Mouse (Mus musculus) urinary bladder, adult 2 months (tissue): ENCODE measurements around the gene Mul1. TPM values are rescaled to one million over a fixed set of nuclear protein-coding genes. Genes with fewer than 3 reads are reported as not detected.
"Not testable (repeated sequence)": the region's sequence is repeated elsewhere in the genome, so short reads cannot be mapped to it uniquely, and the experiment has no call there.

Source experiments
- DNase-seq: peaks from one replicate; pipeline ENCODE4 v3.0.0; 2022; ENCODE audit warnings: low spot score
- polyA plus RNA-seq: library from polyadenylated mRNA; depleted of rRNA; stranded (reverse); fragments of >200 nt; gene quantifications from 2 replicates; pipeline ENCODE4 v1.2.3, GENCODE M21; 2012; rRNA removed

The Mul1 gene
- 12.9 and 17.8 TPM in 2 replicates for polyA plus RNA-seq

DNA sequence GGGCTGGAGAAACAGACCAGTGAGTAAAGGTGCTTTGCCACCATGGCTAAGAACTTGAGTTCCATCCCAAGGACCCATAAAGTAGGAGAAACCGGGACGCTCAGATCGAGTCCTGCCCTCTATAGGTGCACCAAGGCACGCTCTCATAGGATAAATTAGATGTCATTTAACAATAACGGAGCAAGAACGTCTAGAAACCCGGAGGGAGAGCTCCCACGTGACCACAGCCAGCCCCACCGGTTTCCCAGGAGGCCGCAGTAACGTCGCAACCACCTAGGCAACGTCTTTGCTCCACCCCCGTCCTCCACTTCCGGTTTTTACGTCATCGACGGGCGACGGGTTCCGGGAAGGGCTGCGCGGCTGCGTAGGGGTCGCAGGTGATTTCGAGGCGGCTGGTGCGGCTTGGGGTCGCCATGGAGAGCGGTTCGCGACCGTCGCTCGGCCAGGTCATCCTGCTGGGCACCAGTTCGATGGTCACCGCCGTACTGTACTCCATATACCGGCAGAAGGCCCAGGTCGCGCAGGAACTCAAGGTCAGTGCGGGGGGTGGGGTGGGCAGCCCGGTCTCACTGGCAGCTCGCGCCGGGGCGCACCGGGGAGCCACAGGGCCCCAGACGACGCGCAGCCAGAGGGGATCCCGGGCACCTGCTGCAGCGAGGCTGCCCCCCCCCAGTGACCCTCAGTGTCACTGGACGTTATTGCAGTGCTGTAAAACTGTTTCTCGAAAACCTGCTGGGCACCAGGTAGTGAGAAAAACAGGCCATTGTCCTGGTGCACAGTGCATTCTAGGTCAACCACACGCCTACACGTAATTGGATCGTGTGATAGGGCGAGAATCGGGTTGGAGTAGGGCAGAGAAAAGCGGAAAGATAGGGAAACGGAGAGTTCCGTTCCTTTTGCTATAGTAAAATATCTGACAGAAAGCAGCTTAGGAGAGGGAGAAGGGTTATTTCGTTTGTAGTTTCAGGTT is at the start of gene Mul1:
TSS of gene Mul1 (plus strand) at position 325 of the 970 bp plus-strand sequence.
- peak; percentile 91 for DNase-seq

DNA sequence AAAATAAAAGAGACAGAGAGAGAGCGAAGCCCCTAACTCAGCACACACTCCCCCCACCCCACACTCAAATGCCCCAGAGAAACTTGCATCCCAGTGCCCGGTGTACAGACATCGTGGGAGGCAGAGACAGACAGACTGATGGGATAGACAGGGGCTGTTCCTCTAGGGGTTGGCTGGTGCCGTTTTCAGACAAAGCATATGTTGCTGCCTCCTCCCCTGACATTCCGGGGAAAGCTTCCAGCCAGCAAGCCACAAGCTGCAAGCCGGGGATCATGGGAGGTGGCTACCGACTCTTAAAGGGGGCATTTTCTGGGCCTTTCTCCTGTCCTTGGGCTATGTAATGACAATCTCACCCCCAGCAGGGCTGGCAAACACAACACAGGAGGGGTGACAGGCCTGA is 40.8 kb upstream of the Mul1 start:
- DNase-seq, result no peak

DNA sequence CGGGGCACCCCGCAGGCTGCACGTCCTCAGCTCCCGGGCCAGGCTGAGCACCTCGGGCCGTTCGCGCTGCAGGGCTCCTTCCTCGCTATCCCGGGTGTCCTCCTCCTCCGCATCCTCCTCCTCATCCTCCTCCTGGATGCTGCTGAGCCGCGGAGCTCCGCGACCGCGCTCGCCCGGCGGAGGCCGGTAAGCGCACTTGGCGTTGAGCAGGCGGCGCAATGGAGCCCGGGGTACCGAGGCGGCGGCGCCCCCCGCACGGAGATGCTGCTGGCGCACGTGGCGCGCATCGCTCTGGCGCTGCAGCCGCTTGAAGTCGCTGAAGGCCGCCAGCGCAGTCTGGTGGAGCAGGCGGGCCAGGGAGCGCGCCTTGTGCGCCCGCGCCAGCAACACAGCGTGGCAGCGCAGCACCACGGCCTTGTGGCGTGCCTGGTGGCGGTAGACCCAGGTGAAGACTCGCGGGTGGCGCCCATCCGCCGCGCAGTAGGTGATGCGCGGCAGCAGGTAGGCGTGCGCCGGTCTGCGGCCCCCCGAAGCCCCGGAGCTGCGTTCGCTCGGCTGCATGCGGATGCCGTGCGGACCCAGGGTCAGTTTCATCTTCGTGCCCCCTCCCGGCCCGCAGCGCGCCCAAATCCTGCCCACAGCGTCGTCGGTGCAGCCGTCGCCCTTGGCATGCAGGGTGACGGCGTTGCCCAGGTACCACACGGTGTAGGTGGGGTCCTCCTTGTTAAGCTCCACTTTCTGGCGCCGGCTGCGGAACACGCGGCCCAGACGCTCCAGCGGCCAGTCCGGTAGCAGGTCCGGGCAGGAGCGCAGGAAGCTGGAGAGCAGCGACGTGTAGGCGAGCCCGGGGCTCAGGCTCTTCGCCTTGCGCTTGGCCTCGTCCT is 39.1 kb upstream of the Mul1 start:
- DNase-seq, result no peak

DNA sequence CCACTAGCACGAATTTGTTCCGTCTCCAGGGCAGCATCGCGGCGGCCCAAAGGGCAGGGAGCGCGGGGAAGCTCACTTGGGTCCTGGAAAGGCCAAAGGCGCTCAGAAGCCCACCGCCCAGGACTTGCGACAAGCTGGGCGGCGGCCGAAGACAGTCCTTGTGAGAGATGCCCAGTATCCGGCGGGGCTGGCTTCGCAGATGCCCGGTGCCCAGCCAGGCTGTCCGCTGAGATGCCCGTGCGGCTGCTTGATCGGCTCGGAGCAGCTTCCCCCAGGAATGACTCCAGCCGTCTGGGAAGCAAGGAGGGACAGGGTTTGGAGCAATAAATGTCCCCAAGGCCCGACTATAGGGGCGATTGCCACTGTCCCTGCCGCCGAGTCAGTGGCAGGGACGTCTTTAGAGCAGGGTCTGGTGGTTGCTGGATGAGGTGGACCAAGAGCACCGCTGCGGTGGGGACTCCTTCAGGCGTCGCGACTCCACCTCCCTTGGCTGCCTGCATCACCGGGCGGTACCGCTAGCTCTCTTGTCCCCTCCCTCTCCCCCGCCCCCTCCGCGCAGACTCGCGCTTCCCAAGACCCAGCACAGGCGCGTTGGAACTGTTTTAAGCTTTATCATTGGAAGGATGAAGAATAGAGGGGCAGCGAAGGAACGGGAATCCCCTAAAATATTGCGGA is 38.4 kb upstream of the Mul1 start, which contains the start of gene Fam43b:
TSS of gene Fam43b (minus strand) at position 558 of the 675 bp plus-strand sequence.
- no peak for DNase-seq

DNA sequence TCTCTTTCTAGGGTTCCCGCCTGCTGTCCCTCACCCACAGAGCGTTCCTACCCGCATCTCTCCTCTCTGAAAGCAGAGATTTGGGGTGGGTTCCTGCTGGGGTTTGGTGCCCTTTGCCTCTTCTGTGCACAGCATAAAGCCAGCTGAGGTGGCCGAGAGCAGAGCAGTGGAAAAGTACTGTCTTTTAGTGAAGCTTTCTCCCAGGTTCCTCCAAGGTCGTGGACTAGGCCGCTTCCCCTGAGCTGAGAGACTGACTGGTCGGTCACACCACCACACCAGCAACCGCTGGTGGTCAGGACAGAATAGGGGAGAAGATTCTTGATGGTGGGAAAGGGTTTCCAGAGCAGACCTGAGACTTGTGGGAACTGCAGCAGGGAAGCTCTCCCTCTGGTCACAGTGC is 37.8 kb upstream of the Mul1 start:
- no peak for DNase-seq

DNA sequence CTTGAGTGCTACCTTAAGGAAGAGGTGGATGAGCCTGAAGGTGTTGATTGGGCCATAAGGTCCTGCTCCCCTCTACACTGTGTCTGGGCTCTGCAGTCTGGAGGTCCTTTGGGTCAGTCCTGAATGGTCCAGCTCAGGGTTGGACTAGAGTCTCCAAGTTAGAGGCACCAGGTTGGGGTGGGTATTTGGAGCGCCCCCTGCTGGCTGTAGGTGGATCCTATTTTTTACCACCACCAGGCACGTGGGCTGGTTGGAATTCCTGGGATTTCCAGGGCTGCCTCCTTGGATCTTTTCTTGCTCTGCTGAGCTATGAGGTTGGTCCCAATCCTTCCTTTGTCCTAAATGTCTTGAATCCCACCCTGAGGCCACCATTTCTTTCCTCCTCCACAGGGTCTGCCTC is 29.7 kb upstream of the Mul1 start:
- DNase-seq, result no peak

DNA sequence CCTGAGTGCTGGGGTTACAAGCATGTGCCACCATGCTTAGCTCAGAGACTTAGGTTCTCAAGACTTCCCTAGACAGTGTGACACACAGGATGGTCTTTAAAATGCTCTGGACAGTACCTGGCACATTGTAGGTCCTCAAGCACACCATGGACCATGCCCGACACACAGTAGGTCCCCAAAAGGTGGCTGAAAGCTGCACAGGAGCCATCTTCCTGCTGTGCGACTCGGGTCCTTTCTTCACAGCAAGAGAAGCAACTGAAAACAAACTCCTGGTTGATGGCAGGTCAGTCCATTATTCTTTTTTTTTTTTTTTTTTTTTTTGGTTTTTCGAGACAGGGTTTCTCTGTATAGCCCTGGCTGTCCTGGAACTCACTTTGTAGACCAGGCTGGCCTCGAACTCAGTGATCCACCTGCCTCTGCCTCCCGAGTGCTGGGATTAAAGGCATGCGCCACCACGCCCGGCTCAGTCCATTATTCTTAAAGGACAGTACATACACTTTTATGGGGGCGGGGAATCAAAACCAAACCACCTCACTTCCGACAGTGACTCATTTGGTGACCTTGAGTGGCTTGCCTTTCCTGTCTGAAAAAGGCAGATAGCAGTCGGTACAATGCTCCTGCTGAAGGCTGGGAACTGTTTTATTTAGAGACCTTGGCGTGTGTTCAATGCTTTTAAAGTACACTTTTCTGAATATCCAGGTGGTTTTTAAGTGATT is 26.8 kb upstream of the Mul1 start:
- DNase-seq, result no peak

DNA sequence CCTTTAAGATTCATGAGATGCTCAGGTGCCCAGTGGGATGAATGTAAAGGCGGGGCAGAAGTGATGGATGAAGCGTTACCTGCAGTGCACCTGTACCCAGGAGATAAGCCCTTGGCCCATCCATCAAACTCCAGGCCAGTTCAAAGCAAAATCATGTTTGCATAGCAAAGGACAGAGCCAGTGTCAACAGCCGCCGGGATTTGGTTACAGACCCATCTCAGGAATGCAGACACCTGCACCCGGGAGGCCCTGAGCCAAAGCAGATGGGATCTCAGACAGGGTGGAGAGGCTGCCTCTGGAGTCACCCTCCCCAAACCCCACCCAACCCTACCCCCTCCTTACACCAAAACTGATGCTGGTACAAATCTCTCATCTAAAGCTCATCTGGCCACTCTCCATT is 23.5 kb upstream of the Mul1 start:
- no peak for DNase-seq

DNA sequence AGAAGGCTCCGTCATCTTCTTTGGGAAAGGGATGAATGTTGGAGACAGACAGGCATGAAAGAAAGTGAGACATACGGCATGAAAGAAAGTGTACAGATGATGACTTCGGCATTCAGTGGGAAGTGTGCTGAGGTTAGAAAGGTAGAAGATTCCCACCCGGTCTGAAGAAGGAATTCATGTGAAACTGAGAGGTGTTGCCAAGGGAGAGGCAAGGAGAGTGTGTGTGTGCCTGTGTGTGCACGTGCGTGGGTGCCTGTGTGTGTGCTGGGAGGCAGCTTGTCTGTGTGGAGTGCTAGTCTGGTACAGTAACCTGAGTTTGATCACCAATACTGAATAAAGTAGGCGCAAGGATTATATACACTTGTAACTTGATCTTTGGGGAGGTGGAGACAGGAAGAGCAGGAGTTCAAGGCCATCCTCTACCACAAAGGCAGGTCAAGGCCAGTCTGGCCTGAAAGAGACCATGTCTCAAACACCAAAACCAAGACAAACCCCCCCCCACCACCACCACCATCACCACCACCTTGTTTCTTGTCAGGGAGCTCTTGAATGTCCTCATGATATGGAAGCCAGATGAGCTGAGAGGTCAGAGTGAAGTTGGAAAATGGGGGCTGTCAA is 22.9 kb upstream of the Mul1 start:
- no peak for DNase-seq

DNA sequence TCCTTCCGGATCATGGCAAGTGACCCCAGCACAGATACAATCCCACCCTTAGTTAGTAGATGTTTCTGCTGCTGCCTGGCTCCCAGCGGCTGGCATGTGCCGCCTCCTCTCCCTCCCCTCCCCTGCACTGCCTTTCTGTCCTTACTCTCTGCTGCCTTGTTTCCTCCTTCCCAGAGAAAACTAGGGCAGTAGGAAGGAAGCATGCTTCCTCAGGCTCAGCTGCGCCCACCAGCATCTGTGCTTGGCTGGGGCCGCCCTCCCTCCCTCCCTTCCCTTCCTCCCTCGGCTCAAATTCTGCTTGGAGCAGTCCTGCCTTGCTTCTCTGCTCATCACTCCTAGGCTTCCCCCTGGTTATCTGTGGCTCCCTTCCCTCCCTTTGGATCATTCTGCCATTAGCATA is 19.7 kb upstream of the Mul1 start:
- no peak for DNase-seq

DNA sequence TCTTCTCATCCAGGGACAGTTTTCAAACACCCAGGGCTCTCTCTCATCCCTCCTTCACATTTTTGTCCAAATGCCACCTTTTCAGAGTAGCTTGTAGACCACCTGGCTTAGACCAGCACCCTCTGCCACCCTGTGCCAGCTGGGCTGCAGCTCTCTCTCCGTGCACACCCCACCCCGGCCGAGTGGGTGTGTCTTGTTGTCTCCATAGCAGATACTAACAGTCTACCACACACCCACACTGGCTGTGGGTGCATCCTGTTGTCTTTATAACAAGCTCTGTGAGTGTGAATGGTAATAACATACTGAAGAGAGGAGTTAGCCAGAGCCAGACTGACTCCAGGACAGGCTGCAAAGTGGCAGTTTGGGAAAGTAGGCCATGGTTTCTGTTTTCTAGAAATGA is 18.5 kb upstream of the Mul1 start:
- no peak for DNase-seq

DNA sequence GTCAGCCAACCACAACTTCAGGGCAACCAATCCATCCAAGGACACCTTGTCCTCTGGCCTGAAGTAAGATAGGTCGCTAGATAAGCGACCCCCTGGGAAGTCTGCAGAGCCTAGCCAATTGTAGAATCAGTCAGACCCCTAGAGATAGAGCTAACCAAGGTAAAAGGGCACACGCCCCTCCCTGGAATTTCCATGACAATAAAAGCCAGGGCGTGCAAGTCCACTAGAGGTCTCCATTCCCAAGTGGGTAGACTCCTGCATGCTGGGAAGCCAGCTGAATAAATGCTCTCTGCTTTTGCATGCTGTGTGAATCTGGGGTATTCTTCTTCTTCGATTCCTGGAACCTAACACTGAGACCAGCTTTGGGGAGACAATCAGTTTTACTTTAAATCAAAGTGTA is 18.1 kb upstream of the Mul1 start:
- DNase-seq, result no peak

DNA sequence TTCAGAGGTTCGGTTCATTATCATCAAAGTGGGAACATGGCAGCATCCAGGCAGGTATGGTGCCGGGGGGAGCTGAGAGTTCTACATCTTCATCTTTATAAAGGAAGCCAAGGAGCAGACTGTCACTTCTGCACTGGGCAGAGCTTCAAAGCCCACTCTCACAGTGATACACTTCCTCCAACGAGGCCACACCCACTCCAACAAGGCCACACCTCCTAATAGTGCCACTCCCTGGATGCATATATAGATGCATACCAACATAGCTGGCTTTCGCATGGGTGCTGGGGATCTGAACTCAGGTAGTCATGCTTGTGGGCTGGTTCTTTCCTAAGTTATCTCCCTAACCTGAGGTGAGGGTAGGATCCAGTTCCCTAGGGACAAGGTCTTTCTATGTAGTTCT is 16.6 kb upstream of the Mul1 start:
- no peak for DNase-seq

DNA sequence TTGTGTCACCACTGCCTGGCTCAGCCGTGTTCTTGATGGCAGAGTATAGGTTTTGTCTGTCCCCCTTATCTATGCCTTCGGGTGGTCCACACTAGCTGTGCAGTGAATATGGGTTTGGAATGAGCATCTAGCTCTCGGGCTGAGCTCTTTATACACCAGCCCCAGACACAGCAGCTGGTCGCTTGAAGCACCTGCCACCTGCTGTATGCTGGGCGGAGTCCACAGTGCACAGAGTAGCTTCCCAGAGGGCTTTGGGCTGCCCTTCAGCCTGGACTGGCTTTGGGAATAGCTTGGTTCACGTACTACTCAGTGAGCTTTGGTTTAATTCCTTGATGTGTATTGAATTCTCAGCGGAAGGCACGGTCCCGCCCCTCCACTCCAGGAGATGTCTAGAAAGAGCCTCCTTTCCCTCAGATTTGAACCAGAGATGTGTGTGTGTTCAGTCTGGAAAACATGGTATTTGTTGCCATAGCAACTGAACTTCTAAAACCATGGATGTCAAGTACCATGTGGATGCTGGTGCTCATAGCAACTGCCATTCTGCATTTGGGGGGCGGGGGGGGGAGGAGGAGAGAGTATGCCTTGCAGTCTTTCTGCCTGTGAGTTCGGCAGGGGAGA is 16.0 kb upstream of the Mul1 start:
- DNase-seq, result no peak

DNA sequence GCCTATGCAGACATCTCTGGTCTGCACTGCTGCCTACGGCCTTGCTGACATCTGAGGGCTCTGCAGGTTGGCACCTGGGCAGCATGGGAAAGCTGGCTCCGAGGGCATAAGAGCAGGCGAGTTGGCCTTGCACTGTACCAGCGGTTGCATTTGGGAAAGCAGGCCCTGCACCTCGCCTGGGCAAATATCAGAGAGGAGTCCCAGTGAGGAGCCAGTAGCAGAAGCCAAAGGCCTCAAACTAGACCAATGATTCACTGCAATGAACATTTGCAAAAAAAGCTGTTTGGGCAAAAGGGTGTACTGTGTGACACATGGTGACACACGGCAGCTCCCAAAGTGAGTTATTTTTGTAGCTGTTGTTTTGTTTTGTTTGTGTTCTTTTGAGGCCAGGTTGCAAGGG is 9.4 kb upstream of the Mul1 start:
- DNase-seq, result no peak

DNA sequence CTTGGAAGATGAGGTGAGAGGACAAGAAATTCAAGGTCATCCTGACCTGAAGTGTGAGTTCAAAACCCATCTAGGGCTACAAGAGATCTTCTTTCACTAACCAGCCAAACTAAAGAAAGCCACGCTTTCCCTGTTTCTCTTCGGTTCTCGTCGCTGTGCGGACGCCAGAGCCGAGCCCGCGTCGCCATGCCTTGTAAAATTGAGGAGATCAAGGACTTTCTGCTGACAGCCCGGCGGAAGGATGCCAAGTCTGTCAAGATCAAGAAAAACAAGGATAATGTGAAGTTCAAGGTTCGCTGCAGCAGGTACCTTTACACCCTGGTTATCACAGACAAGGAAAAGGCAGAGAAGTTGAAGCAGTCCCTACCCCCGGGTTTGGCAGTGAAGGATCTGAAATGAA is 8.9 kb upstream of the Mul1 start:
- DNase-seq, result not testable (repeated sequence)

DNA sequence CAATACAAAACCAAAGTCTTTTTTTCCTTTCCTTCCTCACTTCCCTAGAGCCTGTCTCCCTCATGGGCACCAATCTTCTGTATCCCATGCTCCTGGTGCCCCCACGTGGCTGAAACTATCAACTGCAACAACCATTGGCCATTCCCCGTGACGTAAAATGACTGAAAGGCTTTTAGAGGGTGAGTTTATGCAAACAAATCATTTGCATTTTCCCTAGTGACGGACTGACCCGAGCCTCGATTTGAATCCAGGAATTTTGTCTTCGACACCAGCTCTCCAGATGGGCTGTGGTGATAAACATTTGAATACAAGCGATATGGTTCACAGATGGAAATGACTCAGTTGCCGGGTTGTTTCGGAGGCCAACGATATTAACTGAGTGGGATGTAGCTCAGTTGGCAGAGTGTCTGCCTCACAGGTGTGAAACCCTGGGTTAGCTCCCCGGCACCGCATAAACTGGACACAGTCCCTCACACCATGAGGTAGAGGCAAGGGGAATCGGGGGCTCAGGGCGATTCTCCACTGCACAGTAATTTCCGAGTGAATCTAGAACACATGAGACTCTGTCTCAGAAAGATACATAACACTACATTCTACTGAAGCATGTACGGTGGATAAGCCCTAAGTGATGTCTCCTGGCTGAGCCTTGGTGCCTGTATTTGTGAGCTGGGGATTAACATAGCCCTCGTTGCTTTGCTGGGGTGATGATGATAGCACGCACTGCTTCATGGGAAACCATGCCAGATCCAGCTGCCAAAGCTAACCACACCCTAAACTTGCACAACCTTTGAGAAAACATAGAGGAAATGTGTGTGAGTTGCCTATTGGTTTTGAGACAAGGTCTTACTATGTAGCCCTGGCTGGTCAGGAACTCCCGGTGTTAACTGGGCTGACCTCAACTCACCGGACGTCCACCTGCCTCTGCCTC is 7.4 kb upstream of the Mul1 start:
- DNase-seq, result peak; percentile 59

DNA sequence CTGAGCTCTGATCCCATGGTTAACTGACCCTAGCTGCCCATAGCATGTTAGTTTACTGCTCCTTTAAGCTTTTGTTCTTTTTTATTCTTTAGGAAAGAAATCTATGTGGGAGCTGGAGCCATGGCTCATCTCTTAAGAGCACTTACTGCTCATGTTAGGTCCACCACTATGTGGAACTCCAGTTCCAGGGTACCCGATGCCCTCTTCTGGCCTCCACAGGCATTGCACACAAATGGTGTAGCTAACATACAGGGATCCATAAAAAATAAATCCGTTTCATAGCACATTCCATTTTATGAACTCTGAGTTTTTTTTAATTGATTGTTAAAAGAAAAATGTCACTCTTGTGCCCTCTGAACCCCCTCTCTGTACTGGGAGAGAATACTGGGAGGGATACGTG is 4.7 kb upstream of the Mul1 start:
- DNase-seq, result no peak

DNA sequence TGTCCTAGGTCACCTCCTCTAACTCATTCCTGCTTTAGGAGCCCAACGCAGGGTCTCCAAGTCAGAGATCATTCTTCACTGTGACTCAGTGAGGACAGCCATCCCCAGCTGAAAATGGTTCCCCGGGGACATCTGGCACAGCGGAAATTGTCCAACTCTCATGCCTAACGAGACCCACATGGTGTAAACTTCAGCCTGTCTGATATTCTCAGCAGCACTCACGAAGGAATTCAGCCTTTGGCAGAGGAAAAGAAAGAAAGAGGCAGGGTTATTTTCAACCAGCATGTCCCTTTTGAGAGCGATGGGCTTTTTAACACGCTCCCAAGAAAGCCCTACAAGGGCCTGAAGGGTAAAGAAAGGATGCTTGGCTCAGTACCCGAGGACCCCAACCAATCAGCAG is 3.1 kb upstream of the Mul1 start:
- DNase-seq, result no peak
